Mouse (Mus musculus) midbrain, postnatal 0 days (tissue): ENCODE measurements at regions not wholly inside any gene's neighbourhood (a gene's known extent, or its start where the extent isn't known, plus 50 kb on each side); places are given as distances from the start of the nearest gene placed in this dataset.

ENCODE experiments used
- ATAC-seq: fragments of 200-750 bp; cut with Nextera tagmentation; 2 replicates; pipeline ENCODE4 v1.8.0; 2017; ENCODE audit warnings: moderate number of reproducible peaks, mild to moderate bottlenecking, moderate TSS enrichment, moderate library complexity; ENCODE audit not compliant: low FRiP score
- DNase-seq: peaks from one replicate; pipeline ENCODE4 v3.0.0-alpha.2; 2015; ENCODE audit warnings: low spot score
- H3K27ac ChIP-seq: fragments of 300-500 bp; sonication (generic); 2 replicates; pipeline ENCODE4 v1.5.1; 2014; ENCODE audit warnings: low read depth, mild to moderate bottlenecking, low read length, mixed read lengths
- H3K27me3 ChIP-seq: fragments of 300-500 bp; sonication (generic); 2 replicates; pipeline ENCODE4 v1.6.1; 2014; ENCODE audit warnings: low read length, control low read depth, mixed read lengths; ENCODE audit not compliant: insufficient read depth
- H3K36me3 ChIP-seq: fragments of 300-500 bp; sonication (generic); 2 replicates; pipeline ENCODE4 v1.6.1; 2014; ENCODE audit warnings: low read length, control low read depth, mixed read lengths; ENCODE audit not compliant: insufficient read depth
- H3K4me1 ChIP-seq: fragments of 300-500 bp; sonication (generic); 2 replicates; pipeline ENCODE4 v1.6.1; 2014; ENCODE audit warnings: mild to moderate bottlenecking, control low read depth, antibody characterized with exemption, low read length, mixed read lengths; ENCODE audit not compliant: insufficient read depth
- H3K4me2 ChIP-seq: fragments of 300-500 bp; sonication (generic); 2 replicates; pipeline ENCODE4 v1.6.1; 2014; ENCODE audit warnings: low read depth, mild to moderate bottlenecking, low read length, mixed read lengths; ENCODE audit not compliant: poor library complexity, severe bottlenecking
- H3K4me3 ChIP-seq: fragments of 300-500 bp; sonication (generic); 2 replicates; pipeline ENCODE4 v1.5.1; 2014; ENCODE audit warnings: low read depth, mild to moderate bottlenecking, low read length, moderate library complexity
- H3K9ac ChIP-seq: fragments of 300-500 bp; sonication (generic); replicated peaks from 2 replicates; pipeline ENCODE4 v1.6.1; 2014; ENCODE audit warnings: mild to moderate bottlenecking, low read length, moderate library complexity, mixed read lengths; ENCODE audit not compliant: poor library complexity, severe bottlenecking
- H3K9me3 ChIP-seq: fragments of 300-500 bp; sonication (generic); 2 replicates; pipeline ENCODE4 v1.6.1; 2016; ENCODE audit warnings: low read length, control low read depth
- CTCF ChIP-seq: IDR thresholded peaks from 2 replicates; pipeline ENCODE4 v1.5.1; 2016; ENCODE audit warnings: antibody characterized with exemption, mild to moderate bottlenecking
- WGBS: fragments of 180-500 bp; shearing (Covaris S2); extraction: QIAGEN DNeasy Blood & Tissue Kit; methylation state at CpG from one replicate; pipeline ENCODE4 v1.1.7; 2014; 5-methylcytosine and 5-hydroxymethylcytosine counted together

DNA sequence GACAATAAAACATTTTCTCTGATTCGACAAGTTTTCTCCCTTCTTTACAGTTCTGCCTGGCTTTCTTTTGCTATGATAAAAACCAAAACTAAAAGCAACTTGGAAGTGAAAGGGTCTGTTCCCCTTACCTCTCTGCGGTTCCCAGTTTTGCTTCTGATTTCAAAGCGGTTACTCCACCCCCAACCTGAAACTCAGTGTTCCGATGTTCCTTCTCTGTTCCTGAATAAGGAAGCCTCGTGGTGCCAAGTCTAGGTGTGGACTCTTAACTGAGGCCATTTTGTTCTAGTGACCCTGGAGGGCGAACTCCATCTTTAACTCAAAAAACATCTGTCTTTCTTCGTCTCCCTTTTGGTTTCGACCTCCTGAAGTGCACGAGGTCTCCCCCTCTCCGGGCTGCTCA is 54.4 kb upstream of the Sh3bp4 start:
- Histone ChIP-seq H3K36me3 (no peaks in the 10 kb centered on the region), H3K27ac (no peak overlapping the region), H3K9ac (no peak overlapping the region), H3K4me2 (no peak overlapping the region), H3K4me3 (no peak overlapping the region), H3K27me3 (no peaks in the 10 kb centered on the region), H3K9me3 (no peaks in the 10 kb centered on the region), H3K4me1 (0 out of 2 replicates have a peak, but pooled peaks cover 2% of the 10 kb centered on the region)
- ATAC-seq, result no peak
- whole genome bisulfite sequencing, result 75% methylated on average over 10 of the region's 10 CpGs
- no peak for TF ChIP-seq CTCF
- DNase-seq, result no peak

DNA sequence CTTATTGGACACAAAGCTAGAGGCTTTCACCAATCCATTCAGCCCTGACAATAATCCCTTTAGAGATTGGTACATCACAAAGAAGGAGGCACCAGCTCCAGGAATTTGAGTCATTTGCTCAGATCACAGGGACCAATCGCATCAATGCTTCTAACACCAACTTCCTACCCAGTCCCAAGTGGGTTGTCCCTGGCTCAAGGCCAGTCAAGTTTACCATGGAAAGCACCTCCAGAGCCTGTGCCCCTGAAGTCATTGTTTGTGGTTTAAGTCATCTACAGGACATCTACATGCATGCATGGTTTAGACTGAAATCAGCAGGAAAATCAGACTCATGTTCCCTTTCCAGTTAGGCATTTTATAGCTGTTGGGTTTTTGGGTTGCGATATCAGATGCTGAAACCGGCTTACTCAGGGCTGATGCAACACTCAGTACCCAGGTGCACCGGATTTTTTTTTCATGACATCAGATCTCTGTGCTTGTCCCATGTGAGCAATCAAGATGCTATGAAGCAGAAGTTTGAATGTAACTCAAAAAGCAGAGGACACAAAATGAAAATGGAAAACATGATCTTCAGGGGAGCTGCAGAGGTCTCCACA is 50.3 kb upstream of the Sh3bp4 start:
- DNase-seq, result no peak
- no peak for TF ChIP-seq CTCF
- 93% methylated on average over 4 of the region's 4 CpGs for WGBS
- Histone ChIP-seq H3K4me2 (no peak overlapping the region), H3K27ac (no peak overlapping the region), H3K4me1 (0 out of 2 replicates have a peak, but pooled peaks cover 3% of the 10 kb centered on the region), H3K4me3 (no peak overlapping the region), H3K9ac (no peak overlapping the region), H3K9me3 (no peaks in the 10 kb centered on the region), H3K36me3 (no peaks in the 10 kb centered on the region), H3K27me3 (no peaks in the 10 kb centered on the region)
- ATAC-seq, result no peak
